Mouse (Mus musculus): Measurements from ENCODE around the gene Ddx42.

- TF ChIP-seq CTCF (IDR thresholded peaks at IDR 0.05; ENCODE audit: insufficient read depth, low read depth, low read length) (no peak), POLR2A (IDR thresholded peaks at IDR 0.05; ENCODE audit: insufficient read depth, low read depth, low read length) (peak; percentile 42)
Measured at GRCm38 (mm10) chr11:106272644-106273310, 56.1 kb downstream of the Ddx42 start, which contains the start of gene Smarcd2.
